Mouse (Mus musculus) limb, embryonic 11.5 days (tissue): Measurements from ENCODE around the gene Osr1. TPM values are rescaled to one million over a fixed set of nuclear protein-coding genes. Genes with fewer than 3 reads are reported as not detected.

Experiments
- ATAC-seq: fragments of 200-750 bp; cut with Nextera tagmentation; 2 replicates; pipeline ENCODE4 v1.8.0; 2017; ENCODE audit warnings: low read depth; ENCODE audit not compliant: insufficient number of reproducible peaks, low FRiP score, low TSS enrichment
- DNase-seq: peaks from one replicate; pipeline ENCODE4 v3.0.0-alpha.2; 2015; ENCODE audit warnings: low spot score
- H3K27ac ChIP-seq: fragments of 300-500 bp; sonication (generic); replicated peaks from 2 replicates; pipeline ENCODE4 v1.5.1; 2014; ENCODE audit warnings: low read depth, mild to moderate bottlenecking, low read length
- H3K27me3 ChIP-seq: fragments of 300-500 bp; sonication (generic); 2 replicates; pipeline ENCODE4 v1.6.1; 2014; ENCODE audit warnings: mild to moderate bottlenecking, low read length, mixed read lengths; ENCODE audit not compliant: control insufficient read depth, insufficient read depth
- H3K36me3 ChIP-seq: fragments of 300-500 bp; sonication (generic); 2 replicates; pipeline ENCODE4 v1.6.1; 2014; ENCODE audit warnings: mild to moderate bottlenecking, low read length, moderate library complexity, mixed read lengths; ENCODE audit not compliant: control insufficient read depth, insufficient read depth
- H3K4me1 ChIP-seq: fragments of 300-500 bp; sonication (generic); 2 replicates; pipeline ENCODE4 v1.6.1; 2014; ENCODE audit warnings: low read length, mixed read lengths; ENCODE audit not compliant: control insufficient read depth, insufficient read depth
- H3K4me2 ChIP-seq: fragments of 300-500 bp; sonication (generic); 2 replicates; pipeline ENCODE4 v1.6.1; 2014; ENCODE audit warnings: low read depth, mild to moderate bottlenecking, moderate library complexity; ENCODE audit not compliant: severe bottlenecking
- H3K4me3 ChIP-seq: fragments of 300-500 bp; sonication (generic); 2 replicates; pipeline ENCODE4 v1.5.1; 2014; ENCODE audit warnings: low read depth, low read length
- H3K9ac ChIP-seq: fragments of 300-500 bp; sonication (generic); 2 replicates; pipeline ENCODE4 v1.6.1; 2014; ENCODE audit warnings: mild to moderate bottlenecking, low read length
- H3K9me3 ChIP-seq: fragments of 300-500 bp; sonication (generic); 2 replicates; pipeline ENCODE4 v1.6.1; 2016; ENCODE audit warnings: low read length; ENCODE audit not compliant: control insufficient read depth
- polyA plus RNA-seq: library from polyadenylated mRNA; unstranded; fragments of >200 nt; fragmentation: Nextera tagmentation; extraction: Ambion mirVana; gene quantifications from 2 replicates; pipeline ENCODE4 v1.2.1, GENCODE M21; 2014

The Osr1 gene
- polyA plus RNA-seq, 1 experiment from 2014 or later = 62.8 TPM

DNA sequence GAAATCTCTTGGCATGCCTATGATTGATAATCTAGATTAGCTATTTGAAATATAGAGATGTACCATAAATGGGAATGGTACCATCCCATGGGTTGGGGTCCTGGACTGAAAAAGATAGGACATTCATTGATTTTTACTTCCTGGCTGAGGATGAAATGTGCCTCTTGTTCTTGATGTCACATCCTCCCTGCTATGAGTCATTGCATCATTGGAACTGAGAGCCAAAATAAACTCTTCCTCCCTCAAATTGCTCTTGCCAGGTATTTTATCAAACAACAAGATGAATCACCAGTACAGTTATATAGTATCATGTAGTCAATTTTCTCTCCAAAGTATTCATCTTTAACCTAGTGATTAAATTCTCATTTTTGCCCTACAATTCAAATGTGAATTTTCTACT, 28.3 kb downstream of the Osr1 start:
- ATAC-seq (no peak), DNase-seq (no peak)
- Histone ChIP-seq H3K4me1 (no peaks in the 10 kb centered on the region), H3K4me2 (no peak overlapping the region), H3K27me3 (no peaks in the 10 kb centered on the region), H3K9ac (no peak overlapping the region), H3K36me3 (no peaks in the 10 kb centered on the region), H3K9me3 (no peaks in the 10 kb centered on the region), H3K4me3 (no peak overlapping the region), H3K27ac (no peak overlapping the region)
